In the genomic region with DNA sequence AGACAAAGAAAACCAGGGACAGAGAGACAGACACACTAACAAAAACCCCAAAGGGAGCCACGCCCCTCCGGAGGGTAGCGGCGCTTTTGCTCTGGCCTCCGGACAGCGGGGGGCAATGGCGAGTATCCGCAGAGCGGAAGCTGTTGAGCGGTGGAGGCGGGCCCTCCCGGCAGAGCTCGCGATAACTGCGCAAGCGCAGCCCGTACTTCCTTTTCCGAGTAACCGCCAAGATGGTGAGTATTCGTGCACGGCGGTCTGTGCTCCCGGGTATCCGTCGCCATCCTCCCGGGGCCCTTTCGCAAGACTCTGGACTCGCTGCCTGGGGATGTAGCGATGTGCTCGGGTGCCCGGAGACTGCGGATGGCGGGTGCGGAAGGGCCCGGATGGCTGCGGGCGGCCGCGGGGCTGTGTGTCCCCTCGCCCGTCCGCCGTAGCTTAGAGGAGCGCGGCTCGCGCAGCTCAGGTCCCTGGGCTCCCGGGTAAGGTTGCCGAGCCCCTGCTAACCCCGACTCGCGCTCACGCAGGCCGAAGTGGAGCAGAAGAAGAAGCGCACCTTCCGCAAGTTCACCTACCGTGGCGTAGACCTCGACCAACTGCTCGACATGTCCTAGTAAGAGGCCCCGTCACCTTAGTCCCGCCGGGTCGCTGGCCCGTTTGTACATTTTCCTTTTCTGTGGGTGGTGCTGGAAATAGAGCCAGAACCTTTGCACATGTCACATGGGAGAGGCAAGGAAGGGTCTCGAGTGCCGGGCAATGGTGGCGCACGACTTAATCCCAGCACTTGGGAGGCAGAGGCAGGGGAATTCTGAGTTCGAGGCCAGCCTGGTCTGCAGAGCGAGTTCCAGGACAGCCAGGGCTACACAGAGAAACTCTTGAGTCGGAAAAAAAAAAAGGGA, we compare ENCODE assay signal across 8 mouse cellular contexts. TPM values are rescaled to one million over a fixed set of nuclear protein-coding genes. Genes with fewer than 3 reads are reported as not detected.
A peak's percentile ranks its signal among the peaks of the same experiment; 100 is the strongest.
DNase-seq lines count a peak whose midpoint lies in the region; ATAC-seq and TF ChIP-seq lines count a peak whose summit lies in the region.

Gene Rps15, plus strand, starts transcription at position 203 of the 896 bp plus-strand sequence.

- H3K4me2 ChIP-seq in embryonic facial prominence, embryonic 14.5 days (ENCODE audit: low read depth, low read length): peak within 1 kb of the TSS; percentile 98
- peak within 1 kb of the TSS; percentile 99 for H3K4me2 ChIP-seq in limb, embryonic 13.5 days (replicated peaks)
- H3K4me2 ChIP-seq in midbrain, embryonic 16.5 days (ENCODE audit: low read length): peak within 1 kb of the TSS; percentile 98

- peak; percentile 86 for TF ChIP-seq EP300 in heart, adult 2 months (IDR thresholded peaks at IDR 0.05; ENCODE audit: insufficient read depth, low read depth, low read length)

- H3K27me3 ChIP-seq in embryonic facial prominence, embryonic 14.5 days (replicated peaks; ENCODE audit: control insufficient read depth, insufficient read depth, low read length): no peaks in the 10 kb centered on the region; the same call in 1 of the 2 replicates
- H3K27me3 ChIP-seq in heart, adult 2 months (ENCODE audit: control insufficient read depth, insufficient read depth, low read length): no peaks in the 10 kb centered on the region
- H3K27me3 ChIP-seq in limb, embryonic 13.5 days: peaks cover 10% of the 10 kb centered on the region
- H3K27me3 ChIP-seq in midbrain, embryonic 16.5 days (ENCODE audit: control insufficient read depth, insufficient read depth, low read depth, low read length): no peaks in the 10 kb centered on the region

- 0 out of 2 replicates have a peak, but pooled peaks cover 4% of the 10 kb centered on the region for H3K4me1 ChIP-seq in embryonic facial prominence, embryonic 14.5 days (ENCODE audit: control insufficient read depth, insufficient read depth, low read length)
- peaks cover 7% of the 10 kb centered on the region for H3K4me1 ChIP-seq in heart, adult 2 months (ENCODE audit: control insufficient read depth, insufficient read depth, low read length)
- H3K4me1 ChIP-seq in limb, embryonic 13.5 days: peaks cover 39% of the 10 kb centered on the region
- peaks cover 30% of the 10 kb centered on the region for H3K4me1 ChIP-seq in midbrain, embryonic 16.5 days (ENCODE audit: control insufficient read depth, insufficient read depth, low read length)

- no peaks in the 10 kb centered on the region for H3K79me2 ChIP-seq in heart, adult 2 months (replicated peaks; ENCODE audit: control insufficient read depth, insufficient read depth, low read length)

- peak within 1 kb of the TSS; percentile 94 for H3K27ac ChIP-seq in embryonic facial prominence, embryonic 14.5 days (replicated peaks; ENCODE audit: low read depth, low read length)
- H3K27ac ChIP-seq in heart, adult 2 months: peak within 1 kb of the TSS; percentile 83
- peak within 1 kb of the TSS; percentile 95 for H3K27ac ChIP-seq in limb, embryonic 13.5 days
- peak within 1 kb of the TSS; percentile 89 for H3K27ac ChIP-seq in midbrain, embryonic 16.5 days (ENCODE audit: low read length)

- intact Hi-C loops in heart, adult 2 months (cut with DNase I): loop anchor here (2.0 to 10.0 kb wide), 2 partner anchors 28 to 262 kb away; no protein-coding TSS in a partner anchor

- TF ChIP-seq CTCF in heart, adult 2 months (IDR thresholded peaks at IDR 0.05): peak; percentile 97

- H3K4me3 ChIP-seq in embryonic facial prominence, embryonic 14.5 days (ENCODE audit: low read depth, low read length): peak within 1 kb of the TSS; percentile 97
- H3K4me3 ChIP-seq in heart, adult 2 months: peak within 1 kb of the TSS; percentile 97
- H3K4me3 ChIP-seq in limb, embryonic 13.5 days: peak within 1 kb of the TSS; percentile 99
- H3K4me3 ChIP-seq in midbrain, embryonic 16.5 days (ENCODE audit: low read depth, low read length): peak within 1 kb of the TSS; percentile 77

- peak; percentile 98 for TF ChIP-seq POLR2A in heart, adult 2 months (IDR thresholded peaks at IDR 0.05; ENCODE audit: insufficient read depth, low read depth, low read length)

- no peaks in the 10 kb centered on the region for H3K9me3 ChIP-seq in embryonic facial prominence, embryonic 14.5 days (ENCODE audit: control insufficient read depth, low read length)
- H3K9me3 ChIP-seq in limb, embryonic 13.5 days: no peaks in the 10 kb centered on the region
- H3K9me3 ChIP-seq in midbrain, embryonic 16.5 days (replicated peaks; ENCODE audit: control insufficient read depth, low read length, poor library complexity, severe bottlenecking): no peaks in the 10 kb centered on the region

- WGBS in embryonic facial prominence, embryonic 14.5 days: under 1% methylated on average over 54 of the region's 72 CpGs
- under 1% methylated on average over 72 of the region's 72 CpGs for WGBS in heart, adult 2 months
- under 1% methylated on average over 72 of the region's 72 CpGs for WGBS in limb, embryonic 13.5 days
- WGBS in midbrain, embryonic 16.5 days: under 1% methylated on average over 72 of the region's 72 CpGs

- peaks cover 36% of the 10 kb centered on the region for H3K36me3 ChIP-seq in embryonic facial prominence, embryonic 14.5 days (ENCODE audit: control insufficient read depth, insufficient read depth, low read length)
- H3K36me3 ChIP-seq in heart, adult 2 months (ENCODE audit: control insufficient read depth, insufficient read depth, low read length): no peaks in the 10 kb centered on the region
- H3K36me3 ChIP-seq in limb, embryonic 13.5 days: peaks cover 39% of the 10 kb centered on the region
- H3K36me3 ChIP-seq in midbrain, embryonic 16.5 days (ENCODE audit: control insufficient read depth, insufficient read depth, low read length): peaks cover 8% of the 10 kb centered on the region; the same call in 1 of the 2 replicates

- ATAC-seq in embryonic facial prominence, embryonic 14.5 days (ENCODE audit: low read depth): peak; percentile 87
- ATAC-seq in limb, embryonic 13.5 days (ENCODE audit: low FRiP score, low read depth): peak; percentile 84
- peak; percentile 71 for ATAC-seq in midbrain, embryonic 16.5 days

- DNase-seq in 3T3-L1 (ENCODE audit: low read depth, low spot score): peak; percentile 96
- peak; percentile 88 to 89 for DNase-seq in adrenal gland, postnatal 4 days (ENCODE audit: low spot score in 2 of 2)
- peak; percentile 98 for DNase-seq in embryonic facial prominence, embryonic 14.5 days (ENCODE audit: low spot score)
- DNase-seq in heart, adult 2 months: peak; percentile 94
- DNase-seq in kidney, adult 8-10 months: peak; percentile 92 to 94
- DNase-seq in spleen, postnatal 10 days (ENCODE audit: low spot score in 2 of 2): peak; percentile 92 to 96

- peak within 1 kb of the TSS; percentile 99 for H3K9ac ChIP-seq in embryonic facial prominence, embryonic 14.5 days (ENCODE audit: low read depth, low read length)
- H3K9ac ChIP-seq in heart, adult 2 months (ENCODE audit: low read depth, low read length): peak within 1 kb of the TSS; percentile 81
- H3K9ac ChIP-seq in limb, embryonic 13.5 days: peak within 1 kb of the TSS; percentile 100
- H3K9ac ChIP-seq in midbrain, embryonic 16.5 days (ENCODE audit: low read depth, low read length): peak within 1 kb of the TSS; percentile 88

RNA-seq across cellular contexts. Expression of gene Rps15, which starts in this region (rescaled TPM):
- total RNA-seq in adrenal gland, postnatal 4 days (2021): 1,000 to 10,000 TPM; 1,413 to 1,504 TPM
- 1,047 and 1,145 TPM in 2 replicates for polyA plus RNA-seq in embryonic facial prominence, embryonic 14.5 days (2014; fragmentation: Nextera tagmentation; extraction: Ambion mirVana)
- total RNA-seq in heart, adult 2 months (2021): 100 to 1,000 TPM; 748 to 861 TPM
- polyA plus RNA-seq in heart, adult 2 months (2012; rRNA removed): 880 and 1,041 TPM in 2 replicates
- polyA plus RNA-seq in limb, embryonic 13.5 days (2015; fragmentation: Nextera tagmentation; extraction: Ambion mirVana): 908 and 936 TPM in 2 replicates
- 465 and 476 TPM in 2 replicates for polyA plus RNA-seq in midbrain, embryonic 16.5 days (2015; fragmentation: Nextera tagmentation; extraction: Ambion mirVana)

Comparison
In these comparisons a context has a peak if more than half of its experiments do, and no peak if none do; other contexts are left out.
1. Peak in every context shown above with its lines: DNase-seq, ATAC-seq, H3K4me3 ChIP-seq and H3K27ac ChIP-seq.